20 mouse cellular contexts compared by ENCODE assay signal in the genomic region with DNA sequence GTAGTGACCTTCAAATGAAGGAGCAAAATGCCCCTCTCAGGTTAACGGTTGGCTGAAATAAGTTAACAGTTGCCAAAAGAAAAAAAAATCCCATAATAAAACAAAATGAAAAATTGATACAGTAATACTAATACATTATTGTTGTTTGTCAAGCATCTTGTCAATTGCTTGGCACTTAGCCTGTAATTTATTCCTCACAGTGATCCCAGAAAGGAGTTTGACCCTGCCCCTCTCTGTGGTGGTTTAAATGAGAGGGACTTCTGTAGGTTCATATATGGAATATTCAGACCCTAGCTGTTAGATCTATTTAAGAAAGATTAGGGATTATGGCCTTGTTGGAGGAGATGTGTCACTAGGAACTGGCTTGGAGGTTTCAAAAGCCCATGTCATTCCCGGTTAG. TPM values are rescaled to one million over a fixed set of nuclear protein-coding genes. Genes with fewer than 3 reads are reported as not detected.
DNase-seq lines count a peak whose midpoint lies in the region; ATAC-seq and TF ChIP-seq lines count a peak whose summit lies in the region.
"Had no signal": no experiment of that assay in that cellular context is flagged by ENCODE, and none has a peak within 500 bp of the region (broad histone marks: within the 10 kb centered on the region; RNA-seq: fewer than 3 reads in every experiment).

No protein-coding gene starts in this region.

- no peaks in the 10 kb centered on the region for H3K4me1 ChIP-seq in kidney, embryonic 16.5 days (ENCODE audit: insufficient read depth, low read length)
- H3K4me1 ChIP-seq in liver, embryonic 14.5 days (replicated peaks; ENCODE audit: control insufficient read depth in 2 of 2, insufficient read depth in 2 of 2, low read length in 1 of 2): no peaks in the 10 kb centered on the region
- H3K4me1 ChIP-seq in liver, embryonic 11.5 days (replicated peaks; ENCODE audit: control insufficient read depth, insufficient read depth, low read length): 0 out of 2 replicates have a peak, but pooled peaks cover 3% of the 10 kb centered on the region
- no peaks in the 10 kb centered on the region for H3K4me1 ChIP-seq in liver, embryonic 15.5 days (replicated peaks)
- no peaks in the 10 kb centered on the region for H3K4me1 ChIP-seq in embryonic facial prominence, embryonic 10.5 days
- H3K4me1 ChIP-seq: embryonic facial prominence, embryonic 13.5 days; forebrain, embryonic 12.5 days; hindbrain, embryonic 10.5 days had no signal

- WGBS in kidney, embryonic 16.5 days: 79% methylated on average over 2 of the region's 2 CpGs
- WGBS in liver, embryonic 14.5 days (ENCODE audit: insufficient replicate concordance): 60% methylated on average over 2 of the region's 2 CpGs
- WGBS in liver, embryonic 11.5 days: 83% methylated on average over 2 of the region's 2 CpGs
- 62% methylated on average over 2 of the region's 2 CpGs for WGBS in liver, embryonic 15.5 days (ENCODE audit: insufficient replicate concordance)
- WGBS in embryonic facial prominence, embryonic 10.5 days: 83% methylated on average over 2 of the region's 2 CpGs

- H3K27ac ChIP-seq in kidney, embryonic 16.5 days (ENCODE audit: low read length): peak overlapping the region; percentile 13; the same call in 1 of the 2 replicates
- H3K27ac ChIP-seq in liver, embryonic 14.5 days: no peak overlapping the region
- no peak overlapping the region for H3K27ac ChIP-seq in liver, embryonic 11.5 days (ENCODE audit: low read depth, low read length)
- H3K27ac ChIP-seq in liver, embryonic 15.5 days (replicated peaks): no peak overlapping the region
- no peak overlapping the region for H3K27ac ChIP-seq in embryonic facial prominence, embryonic 10.5 days (replicated peaks)
- H3K27ac ChIP-seq: embryonic facial prominence, embryonic 13.5 days; forebrain, embryonic 12.5 days; heart, adult 2 months; hindbrain, embryonic 10.5 days; hindbrain, embryonic 14.5 days had no signal

- no peak for ATAC-seq in kidney, embryonic 16.5 days (ENCODE audit: low FRiP score, low TSS enrichment)
- ATAC-seq in liver, embryonic 14.5 days (ENCODE audit: insufficient read depth): no peak
- ATAC-seq in liver, embryonic 11.5 days (replicated peaks; ENCODE audit: low FRiP score): no peak
- ATAC-seq in liver, embryonic 15.5 days (ENCODE audit: insufficient read depth): no peak
- ATAC-seq: forebrain, embryonic 16.5 days had no signal

- no peak for TF ChIP-seq EP300 in liver, embryonic 14.5 days (IDR thresholded peaks at IDR 0.05; ENCODE audit: low read depth)

- H3K4me3 ChIP-seq in kidney, embryonic 16.5 days (ENCODE audit: low read length): no peak overlapping the region
- H3K4me3 ChIP-seq in liver, embryonic 14.5 days (ENCODE audit: insufficient read depth in 1 of 2, low read depth in 2 of 2, low read length in 2 of 2): no peak overlapping the region
- H3K4me3 ChIP-seq in liver, embryonic 11.5 days (ENCODE audit: low read depth, low read length): no peak overlapping the region
- no peak overlapping the region for H3K4me3 ChIP-seq in liver, embryonic 15.5 days (replicated peaks)
- H3K4me3 ChIP-seq in embryonic facial prominence, embryonic 10.5 days: no peak overlapping the region
- H3K4me3 ChIP-seq: embryonic facial prominence, embryonic 13.5 days; forebrain, embryonic 12.5 days; heart, adult 2 months; heart, embryonic 12.5 days; hindbrain, embryonic 10.5 days had no signal

- no peaks in the 10 kb centered on the region for H3K27me3 ChIP-seq in kidney, embryonic 16.5 days (ENCODE audit: insufficient read depth, low read length)
- H3K27me3 ChIP-seq in liver, embryonic 14.5 days (ENCODE audit: control insufficient read depth, insufficient read depth, low read length): no peaks in the 10 kb centered on the region
- no peaks in the 10 kb centered on the region for H3K27me3 ChIP-seq in liver, embryonic 11.5 days (replicated peaks; ENCODE audit: control insufficient read depth, insufficient read depth, low read length)
- H3K27me3 ChIP-seq in liver, embryonic 15.5 days: no peaks in the 10 kb centered on the region
- H3K27me3 ChIP-seq in embryonic facial prominence, embryonic 10.5 days (replicated peaks; ENCODE audit: low read depth, poor library complexity, severe bottlenecking): no peaks in the 10 kb centered on the region
- H3K27me3 ChIP-seq: embryonic facial prominence, embryonic 13.5 days; forebrain, embryonic 12.5 days; heart, embryonic 12.5 days had no signal

- no peaks in the 10 kb centered on the region for H3K9me3 ChIP-seq in kidney, embryonic 16.5 days (ENCODE audit: low read length)
- H3K9me3 ChIP-seq in liver, embryonic 14.5 days (ENCODE audit: control insufficient read depth, low read length): no peaks in the 10 kb centered on the region
- no peaks in the 10 kb centered on the region for H3K9me3 ChIP-seq in liver, embryonic 11.5 days (ENCODE audit: control insufficient read depth, low read length)
- H3K9me3 ChIP-seq in liver, embryonic 15.5 days (replicated peaks): no peaks in the 10 kb centered on the region
- H3K9me3 ChIP-seq in embryonic facial prominence, embryonic 10.5 days: no peaks in the 10 kb centered on the region
- H3K9me3 ChIP-seq: embryonic facial prominence, embryonic 13.5 days; forebrain, embryonic 12.5 days; heart, embryonic 12.5 days; hindbrain, embryonic 10.5 days had no signal

- H3K4me2 ChIP-seq in kidney, embryonic 16.5 days (replicated peaks; ENCODE audit: low read depth, low read length): 0 out of 2 replicates have a peak overlapping the region, but pooled peaks have one; percentile 14
- peak overlapping the region; percentile 44 for H3K4me2 ChIP-seq in liver, embryonic 14.5 days (ENCODE audit: low read depth)
- no peak overlapping the region for H3K4me2 ChIP-seq in liver, embryonic 11.5 days
- peak overlapping the region; percentile 36 for H3K4me2 ChIP-seq in liver, embryonic 15.5 days
- H3K4me2 ChIP-seq: embryonic facial prominence, embryonic 13.5 days; forebrain, embryonic 12.5 days; heart, embryonic 12.5 days; hindbrain, embryonic 14.5 days had no signal

- DNase-seq in kidney, postnatal 4 days: no peak
- DNase-seq in liver, embryonic 14.5 days (ENCODE audit: low read depth in 3 of 3, low spot score in 3 of 3): no peak
- no peak for DNase-seq in liver, embryonic 11.5 days (ENCODE audit: low spot score)
- no peak for DNase-seq in embryo, embryonic 10 days (ENCODE audit: low spot score)
- DNase-seq in embryonic facial prominence, embryonic 10.5 days (ENCODE audit: low spot score): no peak
- DNase-seq: adrenal gland, postnatal 36 days; cerebellum, adult 2 months; cerebellum, postnatal 10 days; embryo, embryonic 11 days; gastrocnemius, postnatal 10 days; heart, adult 2 months had no signal

- H3K36me3 ChIP-seq in kidney, embryonic 16.5 days (ENCODE audit: insufficient read depth, low read length): no peaks in the 10 kb centered on the region
- no peaks in the 10 kb centered on the region for H3K36me3 ChIP-seq in liver, embryonic 14.5 days (replicated peaks; ENCODE audit: control insufficient read depth, insufficient read depth, low read depth)
- H3K36me3 ChIP-seq in liver, embryonic 11.5 days (ENCODE audit: control insufficient read depth, insufficient read depth, low read length): no peaks in the 10 kb centered on the region
- H3K36me3 ChIP-seq in liver, embryonic 15.5 days (replicated peaks): 0 out of 2 replicates have a peak, but pooled peaks cover 4% of the 10 kb centered on the region
- H3K36me3 ChIP-seq in embryonic facial prominence, embryonic 10.5 days (replicated peaks): no peaks in the 10 kb centered on the region
- H3K36me3 ChIP-seq: embryonic facial prominence, embryonic 13.5 days; forebrain, embryonic 12.5 days; heart, embryonic 12.5 days; hindbrain, embryonic 10.5 days had no signal

- H3K9ac ChIP-seq in kidney, embryonic 16.5 days (replicated peaks; ENCODE audit: low read length): no peak overlapping the region
- H3K9ac ChIP-seq in liver, embryonic 14.5 days (replicated peaks): no peak overlapping the region
- no peak overlapping the region for H3K9ac ChIP-seq in liver, embryonic 11.5 days (ENCODE audit: low read depth, low read length)
- H3K9ac ChIP-seq in liver, embryonic 15.5 days: no peak overlapping the region
- H3K9ac ChIP-seq: embryonic facial prominence, embryonic 13.5 days; forebrain, embryonic 12.5 days; heart, embryonic 12.5 days; hindbrain, embryonic 14.5 days had no signal

- no peak for TF ChIP-seq CTCF in liver, embryonic 14.5 days (IDR thresholded peaks at IDR 0.05; ENCODE audit: low read depth)

RNA-seq across cellular contexts. Expression of gene Aldob, which starts 3.3 kb away (rescaled TPM):
- polyA plus RNA-seq in kidney, embryonic 16.5 days (2015; fragmentation: Nextera tagmentation; extraction: Ambion mirVana): 421 and 493 TPM in 2 replicates
- polyA plus RNA-seq in liver, embryonic 14.5 days (2012; rRNA removed): 88.5 and 103 TPM in 2 replicates
- 240 and 257 TPM in 2 replicates for polyA plus RNA-seq in liver, embryonic 14.5 days (2014; fragmentation: Nextera tagmentation; extraction: Ambion mirVana)
- 22.8 and 23.8 TPM in 2 replicates for polyA plus RNA-seq in liver, embryonic 11.5 days (2014; fragmentation: Nextera tagmentation; extraction: Ambion mirVana)
- 338 and 390 TPM in 2 replicates for polyA plus RNA-seq in liver, embryonic 15.5 days (2015; fragmentation: Nextera tagmentation; extraction: Ambion mirVana)
- polyA plus RNA-seq in embryonic facial prominence, embryonic 10.5 days (2016; fragmentation: Nextera tagmentation; extraction: Ambion mirVana): not detected in 2 replicates
- polyA plus RNA-seq: embryonic facial prominence, embryonic 13.5 days; hindbrain, embryonic 10.5 days had no signal

RNA-seq across cellular contexts. Expression of gene Zfp189, which starts 25.1 kb away (rescaled TPM):
- 11.1 and 13.0 TPM in 2 replicates for polyA plus RNA-seq in kidney, embryonic 16.5 days (2015; fragmentation: Nextera tagmentation; extraction: Ambion mirVana)
- polyA plus RNA-seq in liver, embryonic 14.5 days (2012; rRNA removed): 0.88 and 1.5 TPM in 2 replicates
- polyA plus RNA-seq in liver, embryonic 14.5 days (2014; fragmentation: Nextera tagmentation; extraction: Ambion mirVana): 2.6 and 3.5 TPM in 2 replicates
- polyA plus RNA-seq in liver, embryonic 11.5 days (2014; fragmentation: Nextera tagmentation; extraction: Ambion mirVana): 7.4 and 9.2 TPM in 2 replicates
- 3.1 and 3.3 TPM in 2 replicates for polyA plus RNA-seq in liver, embryonic 15.5 days (2015; fragmentation: Nextera tagmentation; extraction: Ambion mirVana)
- polyA plus RNA-seq in embryonic facial prominence, embryonic 10.5 days (2016; fragmentation: Nextera tagmentation; extraction: Ambion mirVana): 10.7 and 11.2 TPM in 2 replicates

RNA-seq across cellular contexts. Expression of gene Mrpl50, which starts 25.1 kb away (rescaled TPM):
- polyA plus RNA-seq in kidney, embryonic 16.5 days (2015; fragmentation: Nextera tagmentation; extraction: Ambion mirVana): 91.4 and 95.7 TPM in 2 replicates
- 11.7 and 16.6 TPM in 2 replicates for polyA plus RNA-seq in liver, embryonic 14.5 days (2012; rRNA removed)
- polyA plus RNA-seq in liver, embryonic 14.5 days (2014; fragmentation: Nextera tagmentation; extraction: Ambion mirVana): 55.7 TPM in 2 replicates
- 89.4 and 106 TPM in 2 replicates for polyA plus RNA-seq in liver, embryonic 11.5 days (2014; fragmentation: Nextera tagmentation; extraction: Ambion mirVana)
- 50.6 and 51.5 TPM in 2 replicates for polyA plus RNA-seq in liver, embryonic 15.5 days (2015; fragmentation: Nextera tagmentation; extraction: Ambion mirVana)
- polyA plus RNA-seq in embryonic facial prominence, embryonic 10.5 days (2016; fragmentation: Nextera tagmentation; extraction: Ambion mirVana): 82.9 and 83.6 TPM in 2 replicates

RNA-seq across cellular contexts. Expression of gene Baat, which starts 39.7 kb away (rescaled TPM):
- 0.12 and 0.22 TPM in 2 replicates for polyA plus RNA-seq in kidney, embryonic 16.5 days (2015; fragmentation: Nextera tagmentation; extraction: Ambion mirVana)
- 0.39 and 0.47 TPM in 2 replicates for polyA plus RNA-seq in liver, embryonic 14.5 days (2012; rRNA removed)
- polyA plus RNA-seq in liver, embryonic 14.5 days (2014; fragmentation: Nextera tagmentation; extraction: Ambion mirVana): 0.86 and 1.0 TPM in 2 replicates
- 0.25 TPM in 1 of 2 replicates, not detected in the other for polyA plus RNA-seq in liver, embryonic 11.5 days (2014; fragmentation: Nextera tagmentation; extraction: Ambion mirVana)
- 1.5 and 2.2 TPM in 2 replicates for polyA plus RNA-seq in liver, embryonic 15.5 days (2015; fragmentation: Nextera tagmentation; extraction: Ambion mirVana)
- 0.20 and 0.25 TPM in 2 replicates for polyA plus RNA-seq in embryonic facial prominence, embryonic 10.5 days (2016; fragmentation: Nextera tagmentation; extraction: Ambion mirVana)
- polyA plus RNA-seq: adrenal gland, adult 2 months; embryonic facial prominence, embryonic 13.5 days; heart, adult 2 months; heart, embryonic 12.5 days; hindbrain, embryonic 14.5 days had no signal

RNA-seq across cellular contexts. Expression of gene Tmem246, which starts 51.6 kb away (rescaled TPM):
- 26.0 and 26.6 TPM in 2 replicates for polyA plus RNA-seq in kidney, embryonic 16.5 days (2015; fragmentation: Nextera tagmentation; extraction: Ambion mirVana)
- 4.8 and 5.8 TPM in 2 replicates for polyA plus RNA-seq in liver, embryonic 14.5 days (2012; rRNA removed)
- 6.7 and 9.0 TPM in 2 replicates for polyA plus RNA-seq in liver, embryonic 14.5 days (2014; fragmentation: Nextera tagmentation; extraction: Ambion mirVana)
- polyA plus RNA-seq in liver, embryonic 11.5 days (2014; fragmentation: Nextera tagmentation; extraction: Ambion mirVana): 17.4 and 17.8 TPM in 2 replicates
- polyA plus RNA-seq in liver, embryonic 15.5 days (2015; fragmentation: Nextera tagmentation; extraction: Ambion mirVana): 6.7 and 7.2 TPM in 2 replicates
- 10.6 and 12.0 TPM in 2 replicates for polyA plus RNA-seq in embryonic facial prominence, embryonic 10.5 days (2016; fragmentation: Nextera tagmentation; extraction: Ambion mirVana)

Comparison
In these comparisons a context has a peak if more than half of its experiments do, and no peak if none do; other contexts are left out.
1. RNA of gene Aldob, which starts 3.3 kb away (polyA plus RNA-seq): 421 to 493 TPM in kidney, embryonic 16.5 days, 338 to 390 TPM in liver, embryonic 15.5 days, 88.5 to 257 TPM in liver, embryonic 14.5 days and 22.8 to 23.8 TPM in liver, embryonic 11.5 days; not detected in embryonic facial prominence, embryonic 10.5 days; every median in the first group is over 10 times any median in the second.